Mouse (Mus musculus): ENCODE measurements around the gene Gnai3.

Gnai3 gene

DNA sequence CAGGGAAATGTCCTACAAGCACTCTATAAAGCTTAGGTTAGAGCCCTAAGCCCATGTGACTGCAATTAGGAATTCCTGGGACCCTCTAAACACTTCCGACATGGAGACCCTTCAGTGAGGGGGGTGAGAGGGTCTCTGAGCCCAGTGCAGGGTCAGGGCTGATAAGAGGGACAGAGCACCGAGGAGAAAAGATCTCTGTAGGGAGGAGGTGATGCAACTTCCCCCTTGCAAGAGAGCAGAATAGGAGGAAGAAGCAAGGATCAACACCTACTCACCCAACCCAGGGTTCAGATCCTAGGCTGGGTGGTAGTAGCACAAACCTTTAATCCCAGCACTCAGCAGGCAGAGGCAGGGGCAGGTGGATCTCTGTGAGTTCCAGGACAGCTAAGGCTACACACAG lies 62.8 kb downstream of the Gnai3 start:
- DNase-seq (ENCODE audit: low read depth), result no peak

DNA sequence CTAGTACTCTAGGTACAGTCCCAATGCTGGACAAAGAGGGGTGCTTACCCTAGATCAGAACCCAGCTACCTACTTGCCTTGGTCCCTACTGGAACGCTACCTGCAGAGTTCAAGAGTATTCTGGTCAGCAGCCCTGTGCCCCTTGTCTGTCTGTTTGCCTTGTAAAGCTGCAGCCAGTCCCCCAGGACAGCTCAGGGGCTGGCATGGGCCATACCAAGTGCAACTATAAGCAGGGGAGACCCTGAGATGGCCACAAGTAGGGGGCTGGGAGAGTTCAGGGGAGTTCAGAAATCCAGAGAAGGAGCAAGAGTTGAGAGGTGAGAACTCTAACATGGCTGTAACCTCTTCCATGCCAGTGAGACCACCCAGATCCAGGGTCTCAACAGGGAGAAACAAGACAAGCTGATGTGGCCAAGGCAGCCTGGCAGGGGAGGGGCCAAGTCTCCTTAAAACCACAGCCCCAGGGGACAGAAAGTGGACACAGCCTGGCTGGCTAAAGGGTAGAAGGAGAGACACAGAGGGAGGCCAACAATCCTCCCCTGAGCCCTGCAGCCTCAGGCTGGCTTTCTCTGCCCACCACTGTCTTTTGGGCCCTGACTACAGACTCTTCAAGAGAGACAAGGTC lies 63.6 kb downstream of the Gnai3 start:
- no peak for DNase-seq (ENCODE audit: low read depth)

DNA sequence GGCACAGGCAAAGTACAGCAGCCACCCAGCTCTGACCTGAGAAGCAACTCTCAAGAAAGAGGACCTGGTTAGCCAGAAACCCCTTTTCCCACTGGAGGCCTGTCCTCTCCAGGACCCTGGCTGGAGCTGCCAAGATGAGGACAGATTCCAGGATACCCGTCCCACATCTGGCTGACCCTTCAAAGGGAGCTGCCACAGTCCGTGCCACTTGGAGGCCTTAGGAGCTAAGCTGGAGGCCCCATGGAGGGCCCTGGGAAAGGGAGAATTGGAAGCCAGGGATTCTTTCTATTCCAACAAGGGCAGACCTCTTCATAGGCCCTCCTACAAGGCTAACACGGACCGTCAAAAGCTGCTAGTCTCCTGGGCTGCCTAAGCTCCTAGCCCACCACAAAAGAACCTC lies 64.3 kb downstream of the Gnai3 start:
- DNase-seq (ENCODE audit: low read depth), result no peak

DNA sequence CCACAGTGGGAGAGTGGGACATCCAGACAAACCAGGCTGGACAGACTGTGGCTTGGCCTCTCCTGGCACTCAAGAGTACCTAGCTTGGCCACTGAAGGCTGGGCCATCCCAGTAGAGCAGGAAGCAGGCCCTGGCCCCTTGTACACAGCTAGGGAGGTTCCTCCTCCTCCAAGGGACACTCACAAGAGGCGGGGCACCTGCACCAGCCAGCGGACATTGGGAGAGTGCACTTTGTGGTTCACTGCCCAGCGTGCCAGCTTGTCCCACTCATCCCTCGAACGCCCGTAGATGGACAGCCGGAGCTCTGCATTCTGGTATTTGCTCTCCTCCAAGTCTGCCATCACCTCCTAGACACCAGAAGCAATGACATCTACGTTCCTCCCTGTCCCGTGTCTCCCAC lies 69.1 kb downstream of the Gnai3 start:
- no peak for DNase-seq (ENCODE audit: low read depth)

DNA sequence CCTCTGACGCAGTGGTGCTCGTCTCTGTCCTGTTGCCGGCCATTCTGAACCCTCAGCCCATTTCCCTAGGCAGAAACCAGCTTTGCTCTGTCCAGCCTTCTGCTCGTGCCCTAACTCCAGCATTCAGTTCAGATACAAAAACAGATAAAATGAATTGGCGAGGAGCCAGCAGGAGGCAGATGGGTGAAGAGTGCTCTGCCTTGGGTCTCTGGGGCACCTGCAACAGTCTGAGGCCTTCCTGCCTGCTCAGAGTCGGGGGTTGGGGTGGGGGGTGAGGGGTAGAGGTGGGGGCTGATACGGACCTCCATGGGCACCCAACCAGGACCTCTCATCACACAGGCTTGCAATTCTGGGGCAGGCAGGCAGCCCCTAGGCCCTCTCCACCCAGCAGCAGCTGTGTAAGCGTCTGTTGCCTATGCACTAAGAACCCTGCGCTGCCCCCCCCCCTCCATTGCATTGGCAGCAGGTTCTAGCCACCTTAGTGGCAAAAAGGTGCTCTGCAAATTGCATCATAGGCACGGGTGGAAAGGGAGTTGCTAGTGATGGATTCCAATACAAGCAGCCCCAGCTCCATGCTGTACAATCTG lies 72.9 kb downstream of the Gnai3 start:
- DNase-seq (ENCODE audit: low read depth), result no peak

DNA sequence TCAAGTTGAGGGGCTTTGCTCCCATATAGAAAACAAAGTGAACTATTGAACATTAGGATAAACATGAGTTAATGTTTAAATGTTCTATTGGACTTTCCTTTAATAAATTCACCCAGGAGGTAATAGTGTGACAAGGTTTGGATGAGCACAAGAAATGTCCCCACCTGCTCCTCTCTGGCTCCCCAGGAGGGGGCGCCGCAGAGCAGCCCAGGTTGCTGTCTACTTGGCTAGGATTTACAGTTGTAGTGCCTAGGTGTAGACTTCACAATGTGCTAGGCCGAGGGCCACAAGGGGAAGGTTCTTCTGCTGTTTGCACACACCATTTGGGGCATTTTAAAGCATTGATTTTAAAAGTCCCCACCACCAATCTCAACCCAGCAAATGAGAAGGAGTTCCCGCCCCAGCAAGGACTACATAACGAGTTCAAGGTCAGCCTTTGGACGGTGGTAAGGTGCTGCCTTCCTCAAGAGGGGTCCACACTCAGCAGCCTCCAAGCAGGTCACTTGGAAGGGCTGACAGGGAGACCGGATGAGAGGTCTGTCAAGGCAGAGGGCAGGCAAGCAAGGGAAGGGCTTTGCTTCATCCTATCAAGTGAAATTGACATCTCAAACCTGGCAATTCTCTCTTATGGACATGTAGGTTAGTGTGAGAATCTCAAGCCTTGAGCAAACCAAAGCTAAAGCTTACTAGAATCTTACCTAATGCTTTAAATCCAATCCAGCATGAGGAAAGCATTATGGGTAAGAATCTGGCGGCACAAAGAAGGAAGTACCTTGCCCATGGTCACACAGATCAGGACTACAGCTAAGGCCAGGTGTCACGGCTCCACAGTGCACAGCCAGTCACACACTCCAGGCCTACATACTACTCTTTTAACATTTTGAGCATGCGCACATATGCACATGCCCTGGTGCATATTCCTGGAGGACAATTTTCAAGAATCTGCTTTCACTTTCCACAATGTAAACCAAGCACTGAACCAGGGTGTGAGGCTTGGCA lies 75.4 kb downstream of the Gnai3 start:
- DNase-seq (ENCODE audit: low read depth), result peak; percentile 60

DNA sequence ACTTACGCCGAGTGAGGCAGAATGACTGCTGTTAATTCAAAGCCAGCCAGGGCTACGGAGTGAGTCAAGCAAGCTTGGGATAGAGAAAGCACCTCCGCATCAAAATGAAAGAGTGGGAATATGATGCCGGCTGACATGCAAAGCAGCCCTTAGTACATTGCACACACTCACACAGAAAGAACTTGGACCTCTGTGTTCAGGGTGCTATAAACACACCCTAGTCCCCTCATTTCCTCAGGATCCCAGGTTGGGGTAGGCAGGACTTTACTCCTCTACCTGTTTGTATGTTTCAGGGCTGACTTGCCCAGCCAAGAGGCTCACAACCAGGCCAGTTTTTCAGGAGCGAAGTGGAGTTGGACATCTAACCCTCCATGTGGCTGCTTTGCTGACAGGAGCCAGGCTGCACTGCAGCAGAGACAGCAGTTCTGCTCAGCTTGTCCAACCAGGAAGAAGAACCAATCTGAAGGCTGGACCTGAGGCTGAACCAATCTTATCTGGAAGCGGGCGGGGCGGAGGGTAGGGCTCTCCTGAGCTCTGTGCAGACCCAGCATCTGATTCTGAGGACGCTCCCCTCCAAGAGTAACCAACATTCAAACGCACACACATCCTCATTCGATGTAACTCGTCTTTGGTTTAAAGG lies 76.6 kb downstream of the Gnai3 start:
- no peak for DNase-seq (ENCODE audit: low read depth)

DNA sequence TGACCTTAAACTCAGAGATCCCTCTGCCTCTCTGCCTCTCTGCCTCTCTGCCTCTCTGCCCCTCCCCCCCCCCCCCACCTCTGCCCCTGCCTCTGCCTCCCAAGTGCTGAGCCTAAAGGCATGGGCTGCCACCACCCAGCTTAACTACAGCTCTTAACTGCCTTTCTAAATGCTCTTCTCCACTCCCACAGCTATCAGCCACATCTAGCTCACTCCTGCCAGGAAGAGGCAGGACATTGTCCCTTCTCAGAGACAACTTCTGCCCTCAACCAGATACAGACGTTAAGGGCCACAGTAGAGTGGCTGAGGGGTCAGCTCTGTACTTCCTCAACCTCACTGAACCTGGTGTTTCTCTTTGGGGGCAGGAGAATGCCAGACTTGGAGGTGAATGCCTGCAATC lies 77.1 kb downstream of the Gnai3 start:
- DNase-seq (ENCODE audit: low read depth), result no peak

DNA sequence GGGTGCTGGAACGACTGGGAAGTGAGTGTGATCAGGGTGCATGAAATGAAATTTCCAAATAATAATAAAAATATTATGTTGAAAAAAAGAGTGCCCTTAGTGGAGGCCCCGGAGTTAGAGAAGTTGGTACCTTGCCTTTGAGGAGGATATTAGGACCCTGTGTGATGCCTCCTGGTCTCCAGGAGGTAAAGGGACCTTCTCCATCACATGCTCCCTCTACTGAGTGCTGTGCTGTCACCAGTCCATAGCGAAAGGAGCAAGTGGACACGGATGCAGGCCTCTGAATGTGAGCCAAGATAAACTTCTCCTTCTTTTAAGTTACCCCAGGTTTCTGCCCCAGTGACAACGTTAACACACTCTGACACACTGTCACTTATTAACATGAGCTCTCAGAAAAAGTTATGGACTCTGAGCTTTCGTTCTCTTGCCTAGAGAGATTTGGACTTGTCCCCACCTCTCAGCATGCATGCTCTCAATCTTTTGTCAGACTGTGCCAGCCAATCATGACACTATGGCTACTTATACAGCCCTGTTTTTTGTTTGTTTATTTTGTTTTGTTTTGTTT lies 78.5 kb downstream of the Gnai3 start:
- no peak for DNase-seq (ENCODE audit: low read depth)

DNA sequence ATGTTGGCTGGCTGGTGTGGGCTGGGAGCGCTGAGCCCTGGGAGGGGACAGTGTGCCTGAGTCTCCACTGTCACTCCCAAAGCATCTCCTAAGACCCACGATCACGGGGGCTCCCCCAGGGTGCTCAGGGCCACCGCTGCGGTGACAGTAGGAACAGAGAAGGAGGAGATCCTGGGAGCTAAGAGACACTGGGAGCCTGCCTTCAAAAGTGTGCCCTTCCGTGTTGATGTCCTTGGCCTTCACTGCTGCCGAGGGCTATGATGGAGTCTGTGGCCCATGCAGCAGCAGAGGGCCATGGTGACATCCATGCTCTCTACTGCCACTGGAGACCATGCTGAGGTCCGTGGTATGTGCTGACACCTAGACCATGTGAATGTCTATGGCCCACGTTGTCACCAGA lies 80.4 kb downstream of the Gnai3 start:
- DNase-seq (ENCODE audit: low read depth), result no peak

DNA sequence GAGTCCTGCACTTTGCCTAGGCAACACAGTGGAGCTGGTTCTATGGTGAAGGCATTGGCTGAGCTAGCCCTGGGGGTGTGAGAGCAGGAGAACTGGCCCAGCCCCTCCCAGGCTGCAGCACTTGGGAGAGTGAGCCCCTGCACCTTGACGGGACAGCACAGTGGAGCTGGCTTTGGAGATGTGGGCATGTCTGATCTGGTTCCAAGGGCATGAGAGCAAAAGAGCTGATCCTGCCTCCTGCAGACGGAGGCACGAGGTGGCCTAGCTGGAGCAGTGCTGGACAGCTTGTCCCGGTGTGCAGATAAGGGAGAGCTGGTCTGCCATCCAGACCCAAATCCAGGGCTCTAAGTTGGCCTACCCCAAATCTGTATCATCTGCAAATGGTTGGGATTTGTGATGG lies 81.3 kb downstream of the Gnai3 start:
- no peak for DNase-seq (ENCODE audit: low read depth)

DNA sequence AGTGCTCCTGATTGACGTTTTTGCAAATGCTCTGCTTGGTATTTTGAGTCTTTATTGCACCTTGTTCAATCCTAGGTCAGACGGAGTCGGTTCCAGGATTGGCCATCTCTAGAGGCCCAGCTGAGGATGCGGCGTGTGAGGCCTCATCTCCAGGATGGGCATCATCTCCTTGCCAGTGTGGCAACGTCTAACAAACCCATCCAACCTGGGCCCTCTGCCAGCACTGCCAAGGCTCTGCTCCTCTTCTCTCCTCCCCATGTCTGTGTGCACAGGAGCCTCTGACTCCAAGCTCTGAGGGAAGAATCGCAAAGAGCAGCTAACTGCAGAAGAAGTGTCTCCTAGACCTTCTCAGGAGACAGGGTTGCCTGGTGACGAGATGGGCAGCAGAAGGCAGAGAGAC lies 83.3 kb downstream of the Gnai3 start:
- no peak for DNase-seq (ENCODE audit: low read depth)

DNA sequence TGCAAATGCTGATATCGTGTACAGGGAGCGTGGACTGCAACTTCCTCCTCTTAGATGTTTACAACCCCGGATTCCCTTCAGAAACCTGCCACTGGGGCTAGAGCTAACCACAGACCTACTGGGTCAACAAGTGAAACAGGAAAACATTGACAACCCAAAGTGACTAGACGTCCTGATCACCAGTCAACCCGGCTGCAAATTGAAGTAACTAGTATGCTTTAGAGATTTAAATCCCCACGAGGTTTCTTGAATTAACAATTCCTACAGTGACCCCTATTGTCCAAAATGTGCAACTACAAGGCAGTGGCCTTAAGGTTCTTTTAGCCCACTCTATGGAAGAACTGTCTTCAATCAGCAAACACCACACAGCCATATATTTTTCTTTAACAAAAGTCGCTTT lies 84.5 kb downstream of the Gnai3 start:
- DNase-seq (ENCODE audit: low read depth), result peak; percentile 77

Data from c-Kit-positive CD71-negative TER-119-negative erythroid progenitor cells, embryonic 14.5 days (primary cell).